Mouse (Mus musculus) layer of hippocampus, adult 9-10 months (tissue): ENCODE measurements around the gene Slc25a10.

Experiments used
- DNase-seq: peaks from one replicate; pipeline ENCODE4 v3.0.0; 2022; ENCODE audit warnings: low spot score

Gene Slc25a10

DNA sequence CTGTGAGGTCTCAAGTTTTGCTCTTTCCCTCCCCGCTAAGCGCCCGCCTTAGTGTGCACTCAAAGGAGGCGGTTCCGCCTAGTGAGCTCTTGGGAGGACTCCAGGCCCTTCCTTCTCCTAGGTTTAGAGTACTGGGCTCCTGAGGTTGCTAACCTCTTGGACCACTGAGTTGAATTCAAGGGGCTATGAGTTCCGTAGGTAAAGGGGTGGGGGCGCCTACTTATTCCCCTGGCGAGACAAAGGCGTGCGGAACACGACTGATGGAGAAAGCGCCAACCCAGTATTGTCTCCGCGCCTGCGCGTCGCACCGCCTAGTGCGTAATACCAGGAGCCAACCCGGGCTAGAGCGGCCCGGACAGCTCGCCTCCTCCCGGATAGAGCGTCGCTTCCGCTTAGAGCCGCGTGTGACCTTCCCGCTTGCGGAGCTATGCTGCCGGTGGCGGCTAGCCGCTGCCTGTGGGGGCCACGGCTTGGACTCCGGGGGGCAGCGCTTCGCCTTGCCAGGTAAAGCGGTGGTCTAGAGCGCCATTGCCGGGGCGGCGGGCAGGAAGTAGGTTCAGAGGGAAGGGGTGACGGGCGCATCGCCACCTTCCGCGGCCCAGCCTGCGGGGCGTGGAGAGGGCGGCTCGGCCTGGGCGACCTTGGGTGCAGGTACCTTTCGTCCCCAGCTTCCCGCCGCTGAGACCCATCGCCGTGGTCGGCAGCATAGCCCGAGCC is 7.2 kb upstream of the Slc25a10 start, which contains the start of gene Mrpl12:
Gene Mrpl12, plus strand, starts transcription at position 349 of the 717 bp plus-strand sequence.
- peak; percentile 51 for DNase-seq

DNA sequence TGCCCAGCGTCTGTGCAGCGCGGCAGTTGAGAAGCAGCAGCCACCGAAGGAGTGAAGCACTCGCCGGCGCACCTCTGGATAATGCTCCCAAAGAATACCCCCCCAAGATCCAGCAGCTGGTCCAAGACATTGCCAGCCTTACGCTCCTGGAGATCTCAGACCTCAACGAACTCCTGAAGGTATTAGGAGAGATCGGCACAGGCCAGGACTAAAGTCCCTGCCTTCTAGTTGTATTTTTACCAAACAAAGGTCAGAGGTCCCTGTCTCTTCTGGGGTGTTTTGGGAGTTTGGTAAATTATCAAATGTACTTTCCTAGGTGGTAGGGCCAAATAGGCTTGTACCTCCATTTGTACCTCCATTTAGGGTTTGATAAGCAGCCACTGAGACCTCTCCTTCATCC is 6.4 kb upstream of the Slc25a10 start:
- no peak for DNase-seq

DNA sequence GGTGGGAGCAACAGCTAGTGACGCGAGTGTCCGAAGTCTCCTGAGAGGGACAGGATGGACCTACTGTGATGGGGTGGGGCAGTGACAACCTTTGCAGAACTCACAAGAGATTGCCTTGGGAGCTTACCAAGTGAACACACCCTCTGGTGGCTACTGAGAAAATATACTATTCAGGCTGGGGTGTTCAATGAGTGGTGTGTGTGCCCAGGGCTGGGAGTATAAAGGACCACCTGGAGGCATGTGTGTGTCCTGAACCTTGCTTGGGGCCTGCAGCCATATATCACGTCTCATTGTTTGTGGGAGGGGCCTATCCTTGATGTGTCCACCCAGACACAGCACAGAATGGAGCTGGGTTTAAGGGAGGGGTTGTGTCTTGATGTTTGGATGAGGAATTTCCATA is 3.1 kb upstream of the Slc25a10 start:
- DNase-seq = no peak

DNA sequence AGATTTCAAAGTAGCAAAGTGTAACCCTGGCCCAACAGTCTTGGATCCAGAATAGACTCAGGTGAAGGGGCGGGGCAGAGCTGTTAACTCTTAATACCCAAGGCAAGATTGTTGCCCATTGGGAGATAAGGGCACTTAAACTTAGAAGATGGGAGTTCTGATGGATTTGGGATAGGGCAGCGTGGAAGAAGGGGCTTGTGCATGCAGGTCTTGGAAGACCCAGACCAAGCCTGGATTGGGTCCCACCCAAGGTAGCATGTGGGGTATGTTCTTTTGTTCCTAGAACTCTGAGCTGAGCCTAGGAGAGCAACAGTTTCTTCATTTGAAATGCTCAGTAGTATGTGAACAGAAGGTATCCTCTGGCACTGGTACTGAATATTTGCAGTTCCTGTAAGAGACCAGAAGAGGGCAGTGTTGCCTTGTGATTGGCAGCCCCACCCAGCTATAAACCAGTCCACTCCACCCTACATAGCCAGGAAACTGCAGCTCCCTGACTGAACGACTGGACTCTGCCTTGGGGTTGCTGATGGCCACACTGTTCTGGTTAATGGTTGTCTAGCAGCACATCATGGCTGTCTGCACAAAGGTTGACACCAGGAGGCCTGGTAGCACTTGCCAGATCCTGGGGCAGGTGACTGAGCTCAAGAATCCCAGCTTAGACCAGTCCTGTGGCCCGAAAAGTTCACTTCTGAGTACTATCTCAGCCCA is 2.4 kb upstream of the Slc25a10 start:
- peak; percentile 79 for DNase-seq

DNA sequence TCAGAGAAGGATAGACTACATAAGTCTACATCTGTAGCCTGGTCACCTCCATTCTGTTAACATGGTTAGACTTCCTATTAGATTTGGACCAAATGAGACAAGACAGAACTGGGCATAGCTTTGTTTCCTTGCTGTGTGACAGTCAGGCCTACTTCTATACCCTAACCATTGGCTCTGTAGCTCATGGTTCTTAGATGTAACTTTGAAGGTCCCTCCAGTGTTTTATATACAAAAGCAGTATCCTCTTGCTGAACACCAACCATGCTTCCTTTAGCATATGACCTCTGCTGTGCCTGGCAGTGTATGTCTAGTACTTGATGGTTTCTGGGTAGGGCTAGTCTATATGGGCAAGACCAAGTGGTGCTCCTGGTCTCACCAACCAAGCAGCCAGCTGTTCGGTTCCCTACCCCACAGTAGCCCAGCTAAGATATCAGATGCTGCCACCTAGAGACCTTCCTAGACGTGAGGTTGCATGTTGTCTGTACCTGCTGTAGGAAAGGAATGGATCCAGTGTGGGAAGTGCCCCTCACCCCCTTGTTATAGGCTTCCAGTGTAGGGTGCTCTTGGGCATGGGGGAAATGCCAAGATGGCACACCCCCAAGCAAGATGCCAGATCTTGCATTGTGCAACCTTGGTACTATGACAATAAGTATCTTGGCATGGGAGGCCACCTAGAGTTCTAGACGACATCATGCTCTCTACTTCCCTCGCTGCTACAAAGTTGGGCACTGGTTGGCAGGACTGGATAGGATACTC is 1.2 kb upstream of the Slc25a10 start:
- no peak for DNase-seq

DNA sequence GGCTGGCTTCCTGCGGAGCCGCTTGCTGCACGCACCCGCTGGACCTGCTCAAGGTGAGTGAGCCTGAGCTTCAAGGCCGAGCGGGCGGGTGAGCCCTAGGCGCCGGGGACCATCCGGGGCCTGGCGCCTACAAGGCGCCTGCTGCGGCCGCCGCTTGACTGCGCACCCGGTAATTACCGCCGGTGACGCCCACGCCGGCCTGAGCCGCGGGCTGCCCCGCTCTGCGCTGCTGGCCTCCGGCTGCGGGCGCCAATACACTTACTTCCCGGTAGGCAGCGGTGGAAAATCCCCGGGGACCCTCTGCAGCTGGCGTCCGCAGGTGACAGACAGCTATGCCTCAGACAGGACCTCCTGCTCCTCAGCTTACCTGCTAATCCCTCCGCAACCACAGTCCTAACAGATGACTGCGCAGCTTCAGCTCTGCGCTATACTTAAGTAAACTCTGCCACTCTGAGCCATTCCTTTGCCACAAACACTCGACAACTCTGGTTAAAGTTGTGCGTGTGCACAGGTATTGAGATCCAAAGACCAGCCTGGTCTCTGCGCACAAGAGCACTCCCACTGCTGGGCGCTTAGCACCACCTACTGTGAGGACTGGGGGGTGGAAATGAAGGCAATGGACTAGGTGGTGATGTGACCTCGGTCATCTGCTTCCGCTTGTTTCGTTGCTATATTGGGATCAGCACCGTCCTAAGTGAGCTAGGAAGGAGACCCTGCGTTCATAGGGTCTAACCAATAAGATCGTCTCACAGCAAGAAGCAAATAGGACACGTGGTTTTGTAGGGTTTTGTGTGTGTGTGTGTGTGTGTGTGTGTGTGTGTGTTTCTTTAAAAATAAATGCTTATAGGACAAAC is 611 bp downstream of the Slc25a10 start:
- DNase-seq = no peak

DNA sequence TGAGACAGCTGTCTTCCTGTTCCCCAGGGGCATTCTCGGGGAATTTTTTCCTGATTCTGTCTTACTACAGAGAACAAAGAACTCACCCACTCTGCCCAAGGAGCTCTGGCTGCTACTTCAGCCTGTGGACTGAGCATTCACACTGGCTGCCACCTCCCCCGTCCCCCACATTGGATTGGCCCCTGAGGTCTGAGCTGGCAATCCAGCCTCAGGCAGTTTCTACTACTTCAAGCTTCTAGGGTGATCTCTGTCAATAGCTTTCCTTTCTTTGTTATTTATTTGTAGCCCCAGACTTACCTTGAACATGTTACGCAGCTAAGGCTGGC is 1.2 kb downstream of the Slc25a10 start:
- DNase-seq = no peak

DNA sequence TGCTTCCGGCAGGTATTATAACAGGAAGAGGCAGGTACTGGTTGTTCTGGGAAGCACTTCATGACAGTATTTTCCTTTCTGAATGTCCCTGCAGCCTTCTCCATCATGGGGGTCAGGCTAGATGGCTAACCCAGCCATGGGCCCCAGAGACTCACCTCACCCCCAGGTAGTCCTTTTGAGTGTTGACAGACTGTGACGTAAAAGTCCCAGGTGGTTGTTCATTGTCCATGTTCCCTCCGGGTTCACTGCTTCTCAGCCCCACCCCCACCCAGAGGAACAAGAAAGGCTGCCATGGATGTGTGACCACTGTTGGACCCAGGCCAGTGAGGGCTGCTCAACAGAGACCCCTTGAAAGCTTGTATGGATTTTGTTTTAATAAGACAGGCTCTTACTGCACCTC is 1.7 kb downstream of the Slc25a10 start:
- no peak for DNase-seq

DNA sequence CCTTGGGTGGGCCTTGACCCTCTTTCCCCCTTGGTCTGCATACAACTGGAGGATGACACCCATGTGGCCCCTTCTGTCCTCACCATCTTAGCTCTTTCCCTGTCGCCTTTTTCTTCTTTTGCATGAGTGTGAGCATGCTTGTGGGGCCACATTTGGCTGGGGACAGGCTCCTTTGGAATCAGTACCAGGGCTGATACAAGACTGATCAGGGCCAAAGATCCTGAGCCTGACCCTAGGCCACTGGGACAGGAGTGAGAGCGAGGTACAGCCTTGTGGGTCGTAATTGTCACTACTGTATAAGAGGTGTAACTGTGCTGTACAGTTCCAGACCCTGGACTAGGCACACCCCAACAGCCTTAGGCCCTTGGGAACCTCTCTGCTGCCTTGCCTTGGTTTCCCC is 2.3 kb downstream of the Slc25a10 start:
- DNase-seq = no peak

DNA sequence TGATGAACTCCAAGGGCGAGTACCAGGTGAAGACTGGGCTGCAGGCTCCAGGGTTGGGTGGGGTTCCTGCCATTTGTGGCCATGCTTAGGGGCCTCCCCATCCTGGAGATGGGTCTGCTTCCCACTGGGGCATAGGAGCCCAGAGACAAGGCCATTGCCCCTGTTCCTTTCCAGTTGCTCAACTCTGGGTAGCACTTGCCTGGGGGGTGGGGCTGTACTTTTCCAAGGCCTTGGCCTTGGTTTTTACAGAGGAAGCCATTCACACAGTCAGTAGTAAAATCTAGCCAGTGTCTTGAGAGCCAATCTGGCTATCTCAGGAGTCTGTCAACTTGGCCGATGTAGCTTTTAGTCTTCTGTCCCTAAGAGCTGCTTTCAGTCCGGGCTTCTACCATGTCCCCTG is 5.8 kb downstream of the Slc25a10 start:
- no peak for DNase-seq

DNA sequence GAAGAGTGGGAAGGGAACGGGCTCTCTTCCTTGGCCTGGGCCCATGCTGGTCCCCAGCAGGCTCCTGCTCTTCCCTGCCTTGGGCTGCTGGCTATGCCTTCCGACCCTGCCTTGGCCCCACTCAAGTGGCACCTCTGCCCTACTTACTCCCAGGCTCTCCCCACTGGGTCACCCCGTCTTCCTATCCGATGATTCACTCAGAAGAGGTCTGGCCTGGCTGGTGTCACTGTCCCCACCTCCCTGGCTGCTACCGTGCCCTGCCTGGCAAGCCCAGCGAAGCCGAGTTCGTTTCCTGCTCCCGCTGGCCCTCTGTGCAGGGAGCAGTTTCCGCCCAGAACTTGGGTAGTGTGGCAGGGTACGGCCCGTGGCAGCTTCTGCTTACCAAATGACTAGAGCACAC is 6.6 kb downstream of the Slc25a10 start:
- DNase-seq = no peak

DNA sequence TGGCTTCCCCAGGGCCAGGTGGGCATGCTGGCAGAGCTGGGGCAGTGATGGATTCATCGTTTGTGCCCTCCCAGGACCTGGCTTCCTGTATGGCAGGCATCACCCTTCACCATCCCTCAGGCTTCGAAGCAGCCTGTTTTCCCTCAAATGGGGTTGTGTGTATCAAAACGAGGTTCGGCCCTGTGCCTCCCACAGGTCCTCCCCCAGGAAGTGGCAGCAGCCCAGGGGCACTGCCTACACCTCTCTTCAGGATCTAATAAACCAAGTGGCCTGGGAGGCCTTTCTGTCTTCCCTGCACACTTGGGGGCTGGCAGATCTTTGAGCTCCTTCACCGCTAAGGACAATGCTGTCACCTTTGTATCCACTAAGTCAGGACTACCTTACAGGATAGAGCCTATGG is 7.3 kb downstream of the Slc25a10 start:
- DNase-seq = no peak

DNA sequence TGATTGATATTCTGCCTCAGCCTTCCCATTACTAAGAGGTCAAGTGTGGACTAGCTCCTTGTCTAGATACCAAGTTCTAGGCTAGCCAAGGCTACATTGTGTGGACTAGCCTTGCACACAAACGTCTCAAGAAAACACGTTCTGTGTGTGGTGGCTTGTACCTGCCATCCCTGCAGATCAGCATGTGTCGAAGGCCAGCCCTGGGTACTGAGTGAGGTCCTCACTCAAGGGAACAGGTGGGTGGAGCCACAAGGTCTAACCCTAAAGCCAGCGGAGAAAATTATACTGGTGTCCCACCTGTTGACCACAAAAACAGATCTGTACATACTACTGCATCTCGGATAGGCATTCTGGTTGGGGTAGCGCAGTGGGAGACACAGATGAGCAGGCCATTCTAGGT is 8.3 kb downstream of the Slc25a10 start:
- no peak for DNase-seq

DNA sequence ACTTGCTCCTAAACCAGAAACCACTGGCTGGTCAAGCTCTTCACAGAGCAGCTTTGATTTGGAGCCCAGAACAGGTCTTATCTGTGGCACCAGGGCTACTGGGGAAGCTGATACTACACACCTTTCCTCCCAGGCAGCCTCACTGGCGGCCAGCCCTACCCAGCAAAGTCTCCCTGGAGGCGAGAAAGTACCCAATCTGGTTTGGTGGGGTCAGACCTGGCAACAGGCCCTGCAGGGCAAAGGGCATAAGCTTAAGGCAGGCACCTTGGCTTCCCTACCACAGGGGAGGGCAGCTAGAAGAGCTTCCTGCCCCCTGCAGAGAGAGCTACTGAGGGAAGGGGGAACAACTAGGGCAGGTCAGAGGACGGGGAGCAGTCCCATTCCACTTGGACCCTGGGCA is 8.7 kb downstream of the Slc25a10 start:
- no peak for DNase-seq

DNA sequence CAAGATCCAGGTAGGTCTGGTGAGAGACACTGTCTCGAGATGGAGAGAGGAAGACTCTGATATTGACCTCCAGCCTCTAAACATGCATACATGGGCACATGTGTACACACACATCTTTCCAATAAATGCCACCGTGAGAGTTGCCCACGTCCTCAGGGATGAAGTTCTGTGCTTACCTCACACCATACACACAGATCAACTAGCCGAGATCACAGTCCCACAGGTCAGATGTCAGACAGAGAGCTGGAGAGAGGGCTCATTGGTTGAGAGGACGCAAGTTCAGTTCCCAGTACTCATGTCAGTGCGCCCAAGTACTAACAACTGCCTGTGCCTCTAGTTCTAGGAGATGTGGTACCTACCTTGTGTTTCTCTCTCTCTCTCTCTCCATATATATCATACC is 9.4 kb downstream of the Slc25a10 start:
- DNase-seq = no peak

DNA sequence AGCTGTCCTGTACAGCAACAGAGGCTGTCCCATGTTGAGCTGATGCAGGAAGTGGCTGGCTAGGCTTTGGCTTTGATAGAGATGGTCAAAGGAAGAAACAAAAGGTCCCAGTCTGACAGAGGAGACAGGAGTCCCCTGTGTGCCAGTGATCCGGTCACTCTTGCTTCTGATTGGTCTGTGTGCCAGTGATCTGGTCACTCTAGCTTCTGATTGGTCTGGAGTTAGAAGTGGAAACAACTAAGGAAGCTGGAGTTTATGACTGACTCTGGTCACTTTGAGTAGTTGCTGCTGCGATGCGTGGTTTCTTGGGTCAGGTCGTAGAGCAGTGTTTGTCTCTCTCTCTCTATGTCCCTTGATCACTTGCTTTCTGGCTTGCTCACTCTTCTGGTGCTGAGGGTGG is 10.1 kb downstream of the Slc25a10 start:
- DNase-seq = no peak

DNA sequence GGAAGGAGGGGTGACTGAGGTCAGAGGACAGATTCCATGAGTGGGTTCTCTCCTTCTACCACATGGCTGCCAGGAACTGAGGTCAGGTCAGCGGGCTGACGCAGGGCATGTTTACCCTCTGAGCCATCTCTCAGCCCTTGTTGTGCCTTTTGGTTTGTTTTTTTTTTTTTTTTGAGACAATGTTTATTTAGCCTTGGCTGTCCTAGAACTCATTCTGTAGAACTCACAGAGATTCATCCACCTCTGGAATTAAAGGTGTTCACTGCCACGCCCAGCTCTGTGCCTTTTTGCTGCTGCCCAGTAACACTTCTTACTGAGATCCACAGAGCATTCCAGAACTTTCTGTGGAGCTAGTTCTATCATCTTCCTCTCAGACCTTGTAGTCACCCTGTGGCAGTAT is 14.0 kb downstream of the Slc25a10 start:
- no peak for DNase-seq

DNA sequence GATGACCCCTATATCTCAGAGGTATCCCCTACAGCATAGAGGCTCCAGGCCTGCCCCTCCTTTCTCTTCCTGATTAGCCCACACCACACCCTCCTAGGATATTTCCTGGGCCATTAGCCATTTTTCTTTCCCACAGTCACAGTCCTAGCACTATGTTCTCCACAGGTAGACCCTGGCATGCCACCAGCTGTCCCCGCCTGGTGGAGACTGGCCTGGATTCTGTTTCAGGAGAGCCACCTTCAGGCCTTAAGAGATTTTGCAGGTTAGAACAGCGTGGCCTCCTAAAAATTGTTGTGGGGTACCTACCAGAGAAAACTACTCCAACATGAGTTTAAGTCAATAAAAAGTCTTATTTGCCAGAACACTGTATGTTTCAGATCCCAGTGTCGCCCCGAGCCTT is 15.3 kb downstream of the Slc25a10 start:
- no peak for DNase-seq

DNA sequence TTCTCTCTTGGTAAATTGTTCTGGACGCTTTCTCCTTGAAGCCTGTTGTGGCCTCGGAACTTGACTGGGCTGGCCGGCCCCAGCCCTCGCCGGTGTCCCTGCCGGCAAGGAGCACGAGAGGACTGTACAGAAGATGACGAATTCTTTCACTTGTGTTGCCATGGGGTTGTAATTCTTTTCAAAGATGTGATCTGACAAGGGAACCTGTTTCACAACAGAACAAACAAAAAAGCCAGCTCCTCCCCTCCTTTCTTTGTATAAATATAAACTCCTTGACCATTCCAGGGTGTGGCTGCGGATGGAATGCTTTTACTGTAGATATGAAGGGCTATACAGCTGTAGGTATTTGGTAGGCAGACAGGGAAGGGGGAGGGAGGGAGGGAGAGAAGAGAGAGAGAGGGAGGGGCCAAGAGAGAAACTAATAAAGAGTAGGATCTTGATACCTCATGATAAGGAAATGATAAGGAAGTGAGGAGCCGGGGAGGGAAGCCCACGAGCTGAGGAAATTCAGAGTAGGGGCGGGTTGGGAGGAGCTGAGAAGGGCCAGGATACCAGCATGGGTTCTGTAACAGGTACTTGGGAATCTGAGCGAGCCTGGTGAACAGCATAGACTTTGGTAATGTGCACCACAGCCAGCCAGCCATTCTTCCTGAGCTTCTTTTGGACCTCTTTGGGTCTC is 16.1 kb downstream of the Slc25a10 start:
- DNase-seq = no peak

DNA sequence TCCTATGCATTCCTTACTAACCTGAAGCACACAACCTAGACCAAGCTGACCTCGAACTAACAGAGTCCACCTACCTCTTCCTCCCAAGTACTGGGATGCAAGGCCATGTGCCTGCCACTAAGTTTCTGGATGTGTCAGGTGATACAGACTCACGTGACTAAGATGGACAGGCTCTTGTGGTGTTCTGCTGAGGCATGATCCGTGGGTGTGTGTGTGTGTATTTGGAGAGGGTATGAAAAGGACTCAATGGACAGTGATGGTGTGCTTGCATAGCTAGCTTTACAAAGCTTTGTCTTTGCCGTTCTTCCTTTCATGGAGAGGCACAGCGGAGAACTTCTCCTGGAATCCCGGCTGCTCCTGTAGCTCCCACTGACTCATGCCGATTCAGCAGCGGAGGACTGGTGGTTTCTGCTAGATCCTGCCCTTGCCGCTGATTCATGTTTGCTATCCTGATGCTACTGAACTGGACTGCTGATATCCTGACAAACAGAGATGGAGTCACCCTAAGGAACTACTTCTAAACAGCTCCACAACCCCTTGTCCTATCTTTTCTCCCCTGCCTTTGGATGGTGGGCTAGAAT is 16.7 kb downstream of the Slc25a10 start:
- DNase-seq = no peak

DNA sequence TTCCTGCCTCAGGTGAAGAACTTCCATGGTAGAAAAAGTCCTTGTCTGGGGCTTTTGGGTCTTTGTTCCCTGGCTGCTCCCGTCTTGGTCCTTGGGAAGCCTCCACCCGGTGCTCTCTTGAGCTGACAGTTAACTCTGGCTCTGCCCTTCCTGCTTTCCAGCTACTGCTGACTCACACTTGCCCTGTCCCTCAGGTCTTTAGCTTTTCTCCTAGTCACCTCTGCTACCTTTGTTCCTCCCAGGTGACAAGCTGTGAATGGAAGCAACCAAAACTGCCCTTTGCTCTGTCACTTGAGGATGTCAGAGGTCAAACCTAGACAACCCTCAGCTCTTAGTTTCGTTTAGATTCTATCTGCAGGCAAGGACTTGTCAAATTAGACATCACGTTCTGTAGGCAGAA is 18.3 kb downstream of the Slc25a10 start:
- DNase-seq = no peak
